Mouse (Mus musculus) bone marrow, adult 2 months (tissue): Measurements from ENCODE around the gene Cdc42bpa. TPM values are rescaled to one million over a fixed set of nuclear protein-coding genes. Genes with fewer than 3 reads are reported as not detected.

ENCODE experiments used
- H3K27ac ChIP-seq: fragments of 200-500 bp; 2 replicates; pipeline ENCODE4 v1.5.1; 2012; ENCODE audit warnings: low read depth, mild to moderate bottlenecking, control low read depth, inconsistent platforms, low read length; ENCODE audit not compliant: control insufficient read depth, poor library complexity, insufficient read depth
- H3K4me1 ChIP-seq: fragments of 200-500 bp; 2 replicates; pipeline ENCODE4 v1.6.1; 2011; ENCODE audit warnings: low read length; ENCODE audit not compliant: control insufficient read depth, insufficient read depth
- H3K4me3 ChIP-seq: fragments of 200-500 bp; replicated peaks from 2 replicates; pipeline ENCODE3; 2011; ENCODE audit warnings: mild to moderate bottlenecking, low read depth, low read length, control low read depth; ENCODE audit not compliant: control insufficient read depth
- CTCF ChIP-seq: fragments of 200-500 bp; IDR thresholded peaks from 2 replicates; pipeline ENCODE4 v1.5.1; 2011; ENCODE audit warnings: low read length, control low read depth; ENCODE audit not compliant: control insufficient read depth, insufficient read depth
- POLR2A ChIP-seq: fragments of 200-500 bp; IDR thresholded peaks from 2 replicates; pipeline ENCODE4 v1.6.1; 2011; ENCODE audit warnings: low read depth, mild to moderate bottlenecking, control low read depth, low read length, borderline replicate concordance; ENCODE audit not compliant: control insufficient read depth
- WGBS: fragments of 180-500 bp; shearing (Covaris S2); methylation state at CpG from one replicate; pipeline ENCODE4 v1.1.7; 2018; 5-methylcytosine and 5-hydroxymethylcytosine counted together
- polyA plus RNA-seq: library from polyadenylated mRNA; stranded (reverse); fragments of >200 nt; gene quantifications from 2 replicates; pipeline ENCODE4 v1.2.4, GENCODE M21; 2011; ENCODE audit warnings: low replicate concordance; ENCODE audit not compliant: missing spikeins, insufficient read depth, insufficient read length

The Cdc42bpa gene
- 5.1 and 8.7 TPM in 2 replicates for polyA plus RNA-seq

DNA sequence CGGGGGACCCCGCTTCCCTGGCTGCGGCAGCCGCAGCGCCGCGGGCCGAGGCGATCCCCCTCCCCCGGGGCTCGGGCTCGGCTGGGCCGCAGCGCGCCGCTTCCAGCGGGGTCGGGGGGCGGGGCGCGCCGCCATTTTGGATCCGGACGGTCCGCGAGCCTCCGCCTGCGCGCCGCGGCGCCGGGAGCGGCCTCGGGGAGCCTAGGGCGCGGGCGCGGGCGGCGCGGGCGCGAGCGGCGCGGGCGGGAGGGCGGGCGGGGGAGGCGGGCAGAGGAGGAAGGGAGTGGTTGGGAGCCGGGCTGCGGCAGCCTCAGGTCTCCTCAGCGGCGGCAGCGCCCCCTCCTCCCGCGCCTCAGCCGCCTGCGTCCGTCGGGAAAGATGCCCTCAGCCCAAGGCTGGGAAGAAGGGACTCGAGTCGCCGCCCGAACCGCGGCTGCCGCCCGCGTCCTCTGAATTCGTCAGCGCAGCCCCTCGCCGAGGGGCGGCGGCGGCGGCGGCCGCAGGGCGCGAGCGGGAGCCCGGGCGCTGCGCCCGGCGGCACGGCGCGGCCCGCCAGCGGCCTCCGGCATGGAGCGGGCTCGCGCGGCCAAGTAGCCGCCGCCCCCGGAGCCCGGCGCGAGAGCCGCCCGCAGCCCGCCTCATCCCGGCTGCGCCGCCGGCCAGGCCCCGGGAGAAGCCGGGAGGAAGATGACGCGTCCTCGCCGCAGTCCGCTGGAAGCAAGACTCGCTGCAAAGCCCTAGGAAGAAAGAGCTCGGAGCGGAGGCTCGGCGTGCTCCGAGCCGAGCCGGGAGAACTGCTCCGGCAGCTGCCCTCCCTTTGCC, at the start of gene Cdc42bpa:
Cdc42bpa (plus strand) TSS at position 752 of the 822 bp plus-strand sequence.
- Histone ChIP-seq H3K4me3 (peak within 1 kb of the TSS; percentile 74), H3K27ac (peak within 1 kb of the TSS; percentile 76; the same call in 1 of the 2 replicates), H3K4me1 (no peaks in the 10 kb centered on the region; the same call in 1 of the 2 replicates)
- WGBS, result 2% methylated on average over 108 of the region's 128 CpGs
- TF ChIP-seq POLR2A (peak; percentile 30; the same call in 1 of the 2 replicates), CTCF (no peak)

DNA sequence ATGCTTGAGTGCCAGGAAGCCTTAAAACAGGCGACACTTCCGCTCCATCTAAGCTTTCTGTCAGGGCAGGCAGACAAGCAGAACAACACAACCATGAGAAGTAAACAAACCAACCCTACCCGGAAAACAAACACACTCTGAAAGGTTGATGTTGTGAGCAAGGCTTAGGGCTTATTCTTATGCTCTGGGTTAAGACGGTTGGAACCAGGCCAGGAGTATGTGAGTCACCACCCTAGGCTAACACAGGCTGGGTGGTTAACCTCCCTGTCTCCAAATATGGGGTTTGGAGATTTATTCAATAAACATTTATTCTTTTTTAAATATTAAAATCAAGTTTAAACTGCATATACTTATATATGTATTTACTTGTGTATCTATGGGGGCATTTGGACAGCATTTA, 46.8 kb upstream of the Cdc42bpa start:
- 77% methylated on average over 4 of the region's 4 CpGs for WGBS
- H3K4me1 ChIP-seq, result no peaks in the 10 kb centered on the region

DNA sequence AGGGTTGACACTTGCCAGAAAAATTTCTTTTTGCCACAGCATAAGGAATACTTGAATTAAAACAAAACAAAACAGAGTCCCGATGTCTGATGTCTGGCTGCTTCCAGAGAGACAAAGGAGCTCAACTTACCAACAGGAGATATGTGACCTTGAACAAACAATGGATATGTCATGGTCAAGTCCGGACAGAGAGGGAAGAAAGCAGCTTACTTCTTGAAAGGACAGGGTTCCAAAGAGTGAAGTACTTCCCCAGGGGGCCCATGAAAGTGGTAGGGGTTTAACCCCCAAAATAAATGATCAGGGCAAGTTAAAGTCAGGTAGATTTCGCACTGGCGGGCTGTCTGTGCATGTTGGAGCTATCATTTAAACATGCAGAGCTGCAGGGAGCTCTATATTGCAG, 43.2 kb upstream of the Cdc42bpa start:
- WGBS, result 71% methylated on average over 4 of the region's 4 CpGs

More for the DNA sequence above, 46.8 kb upstream of the Cdc42bpa start:
- Histone ChIP-seq H3K27ac (no peak overlapping the region), H3K4me3 (no peak overlapping the region)
- no peak for TF ChIP-seq POLR2A
- TF ChIP-seq CTCF, result no peak

DNA sequence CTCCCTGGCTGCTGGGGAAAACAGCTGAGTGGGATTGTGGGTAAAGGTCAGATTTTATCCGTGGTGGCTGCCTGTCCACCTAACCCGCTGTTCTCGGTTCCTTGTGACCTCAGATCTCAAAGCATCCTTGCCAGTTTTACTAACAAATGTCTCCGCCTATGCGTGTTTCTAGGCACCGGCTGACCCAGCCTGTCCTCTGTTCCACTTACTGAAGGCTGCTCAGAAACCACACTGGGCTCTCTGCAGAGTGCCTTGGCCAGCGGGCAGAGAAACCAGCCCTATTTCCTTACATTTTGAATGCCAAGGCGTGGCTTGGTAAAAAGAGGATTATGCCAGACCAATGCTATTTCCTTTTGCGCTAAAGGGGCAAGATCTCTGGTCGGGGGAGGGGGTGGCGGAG, 42.8 kb upstream of the Cdc42bpa start:
- Histone ChIP-seq H3K4me1 (no peaks in the 10 kb centered on the region), H3K27ac (no peak overlapping the region), H3K4me3 (no peak overlapping the region)
- 73% methylated on average over 11 of the region's 11 CpGs for WGBS
- no peak for TF ChIP-seq POLR2A
- no peak for TF ChIP-seq CTCF

More for the DNA sequence above, 43.2 kb upstream of the Cdc42bpa start:
- no peaks in the 10 kb centered on the region for H3K4me1 ChIP-seq
- H3K27ac ChIP-seq, result no peak overlapping the region
- no peak overlapping the region for H3K4me3 ChIP-seq
- TF ChIP-seq CTCF, result no peak
- TF ChIP-seq POLR2A, result no peak

DNA sequence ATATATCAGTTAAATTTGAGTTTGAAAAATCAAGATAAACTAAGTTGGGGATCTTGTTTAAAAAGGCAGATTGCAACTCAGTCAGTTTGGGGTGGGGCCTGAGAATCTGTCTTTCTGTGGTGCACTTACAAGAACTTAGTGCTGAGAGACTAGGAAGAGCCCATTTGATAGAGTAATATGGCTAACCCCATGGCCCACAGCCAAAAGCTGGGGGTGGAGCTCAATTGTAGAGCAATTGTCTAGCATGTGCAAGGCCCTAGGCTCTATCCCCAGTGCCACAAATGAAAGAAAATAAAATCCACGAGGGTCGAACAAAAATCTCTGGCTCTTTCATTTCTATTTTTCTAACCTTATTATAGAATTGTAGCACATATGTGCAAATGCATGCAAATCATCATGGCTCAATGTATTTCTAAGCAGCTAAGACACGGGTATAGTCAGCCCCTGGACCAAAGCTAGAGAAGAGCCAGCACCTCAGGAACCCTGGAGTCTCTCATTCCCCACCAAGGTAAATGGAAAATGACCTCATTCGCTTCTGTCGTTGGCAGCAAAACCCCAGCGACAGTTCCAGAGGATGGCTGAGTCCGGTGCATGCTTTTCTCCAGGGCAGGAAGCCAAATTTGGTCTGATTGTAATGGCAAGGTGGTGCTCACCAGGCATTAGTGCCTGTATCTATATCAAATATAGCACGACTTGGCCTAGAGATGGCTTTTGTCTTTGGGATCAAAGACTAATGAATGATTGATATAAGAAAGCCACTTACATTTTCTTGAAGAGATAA, 40.4 kb upstream of the Cdc42bpa start:
- WGBS, result 80% methylated on average over 8 of the region's 8 CpGs
- TF ChIP-seq POLR2A, result no peak
- no peak for TF ChIP-seq CTCF
- Histone ChIP-seq H3K27ac (no peak overlapping the region), H3K4me1 (no peaks in the 10 kb centered on the region), H3K4me3 (no peak overlapping the region)

DNA sequence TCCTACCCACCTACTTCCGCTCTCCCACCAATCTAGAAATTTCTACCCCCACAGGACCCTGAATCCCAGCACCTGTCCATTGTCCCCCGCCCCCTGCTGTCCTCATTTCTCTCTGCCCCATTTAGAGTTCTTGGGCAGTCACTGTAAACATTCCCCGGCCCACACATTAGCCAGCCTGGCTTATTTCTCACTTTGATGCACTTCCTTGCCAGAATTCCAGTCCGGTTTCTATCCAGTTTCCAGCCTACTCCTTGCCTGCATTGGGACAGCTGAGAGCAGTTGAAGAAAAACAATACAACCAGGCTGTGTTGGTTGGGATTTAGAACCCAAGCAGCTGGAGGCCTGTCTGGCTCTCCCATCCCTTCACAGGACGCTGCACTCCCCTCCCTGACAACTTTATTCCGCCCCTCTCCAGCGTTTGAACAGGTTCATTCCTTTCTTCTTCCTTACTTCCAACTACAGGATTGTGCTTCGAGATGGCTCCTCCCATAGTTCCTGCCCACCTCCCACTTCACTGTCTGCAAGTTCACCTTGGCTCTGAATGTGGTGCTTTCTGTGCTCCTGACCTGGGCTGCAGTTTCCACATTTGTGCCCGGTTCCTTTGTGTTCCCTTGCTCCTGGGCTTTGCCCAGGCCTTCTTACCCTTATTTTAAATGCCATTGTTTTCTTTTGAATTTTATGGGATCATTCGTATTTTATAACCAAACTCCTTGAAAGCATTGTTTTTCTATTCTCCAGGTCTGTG, 36.4 kb upstream of the Cdc42bpa start:
- Histone ChIP-seq H3K27ac (no peak overlapping the region), H3K4me1 (no peaks in the 10 kb centered on the region), H3K4me3 (no peak overlapping the region)
- TF ChIP-seq POLR2A (no peak), CTCF (no peak)
- 76% methylated on average over 10 of the region's 10 CpGs for WGBS

DNA sequence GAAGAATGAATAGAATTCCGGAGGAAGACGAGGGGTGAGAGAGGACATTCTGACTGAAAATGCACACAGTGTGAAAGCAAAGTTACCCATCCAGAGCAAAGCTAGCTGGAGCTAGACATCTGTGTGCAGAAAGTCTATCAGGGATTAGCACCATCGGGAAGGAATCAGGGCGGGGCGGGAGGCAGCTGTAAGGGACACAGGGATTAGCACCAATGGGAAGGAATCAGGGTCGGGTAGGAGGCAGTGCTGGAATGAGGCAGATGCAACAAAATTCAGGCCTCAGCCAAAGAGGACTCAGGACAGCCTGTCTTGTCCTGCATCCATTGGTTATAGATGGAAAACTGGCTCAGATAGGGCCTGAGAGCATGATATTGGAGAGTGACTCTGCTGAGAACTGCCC, 34.0 kb upstream of the Cdc42bpa start:
- H3K4me1 ChIP-seq, result no peaks in the 10 kb centered on the region
- WGBS, result 79% methylated on average over 6 of the region's 6 CpGs
- no peak overlapping the region for H3K4me3 ChIP-seq
- TF ChIP-seq CTCF (no peak), POLR2A (no peak)
- H3K27ac ChIP-seq, result no peak overlapping the region

DNA sequence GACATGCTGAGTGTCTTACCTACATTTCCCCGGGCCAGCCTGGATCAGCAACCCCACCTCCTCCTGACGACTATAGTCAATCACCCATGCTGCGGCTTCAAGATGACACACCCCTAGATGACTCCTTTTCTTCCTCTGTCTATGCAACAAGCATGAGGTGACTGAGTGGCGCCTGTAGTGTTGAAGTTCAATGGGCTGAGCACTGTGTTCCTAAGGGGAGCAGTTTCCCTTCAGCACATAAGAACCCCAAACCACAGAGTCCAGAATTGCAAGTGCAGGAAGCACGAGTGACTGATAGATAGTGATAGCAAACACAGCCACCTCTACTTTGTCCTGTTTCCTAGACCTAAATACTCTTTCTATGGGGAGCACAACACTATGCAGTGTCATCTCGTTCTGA, 33.2 kb upstream of the Cdc42bpa start:
- no peak for TF ChIP-seq POLR2A
- TF ChIP-seq CTCF, result no peak
- 58% methylated on average over 6 of the region's 6 CpGs for WGBS
- no peak overlapping the region for H3K4me3 ChIP-seq
- H3K4me1 ChIP-seq, result no peaks in the 10 kb centered on the region
- H3K27ac ChIP-seq, result no peak overlapping the region
